Mouse (Mus musculus) monocyte, adult 2 months (primary cell): ENCODE measurements around the gene Gm37240.

Experiments used
- DNase-seq, 2 experiments: peaks; one replicate each; pipeline ENCODE4 v3.0.0; 2022; ENCODE audit warnings: low spot score in 2 of 2, low read depth in 1 of 2

Gm37240 gene

GRCm38 (mm10) chr3:84980158-84980557 lies 907.2 kb downstream of the Gm37240 start:
- no peak for DNase-seq

DNA sequence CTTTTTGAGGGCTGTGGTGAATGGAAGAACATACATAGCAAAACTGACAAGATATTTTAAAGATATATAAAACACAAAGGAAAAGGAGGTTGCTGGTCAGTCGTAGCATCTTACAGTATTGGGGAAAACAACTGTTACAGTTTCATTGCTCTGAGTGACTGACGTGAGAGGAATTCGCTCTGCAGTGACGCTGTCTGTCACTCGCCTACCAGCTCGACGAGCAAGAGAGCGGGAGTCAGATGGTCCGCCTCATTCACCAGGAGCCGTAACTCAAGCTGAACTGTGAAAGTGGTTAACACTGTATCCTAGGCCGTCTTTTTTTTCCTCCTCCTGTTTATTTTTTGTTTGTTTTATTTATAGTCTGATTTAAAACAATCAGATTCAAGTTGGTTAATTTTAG lies 908.6 kb downstream of the Gm37240 start:
- no peak for DNase-seq

GRCm38 (mm10) chr3:84974193-84974592 lies 913.1 kb downstream of the Gm37240 start:
- DNase-seq = no peak

- DNase-seq = no peak
These were observed 914.4 kb downstream of the Gm37240 start for GRCm38 (mm10) chr3:84972881-84973280.

- no peak for DNase-seq
These were observed 915.8 kb downstream of the Gm37240 start for GRCm38 (mm10) chr3:84971561-84971960.

- no peak for DNase-seq
These were observed 920.0 kb downstream of the Gm37240 start for GRCm38 (mm10) chr3:84967364-84967763.

DNA sequence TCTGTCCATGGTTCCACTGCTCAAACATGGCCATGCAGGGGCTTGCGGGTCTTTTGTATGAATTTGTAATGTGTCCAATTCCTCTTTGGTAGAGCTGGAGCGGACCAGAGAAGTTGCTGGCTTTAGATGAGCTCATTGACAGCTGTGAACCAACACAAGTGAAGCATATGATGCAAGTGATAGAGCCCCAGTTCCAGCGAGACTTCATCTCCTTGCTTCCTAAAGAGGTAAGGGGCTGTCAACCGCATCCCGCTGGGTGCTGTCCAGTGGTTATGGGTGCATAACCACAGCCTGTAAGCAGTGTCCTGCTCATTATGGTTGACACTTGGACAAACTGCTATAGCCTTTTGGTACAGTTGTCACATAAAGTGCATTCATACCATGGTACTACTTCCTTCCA lies 922.2 kb downstream of the Gm37240 start:
- no peak for DNase-seq

DNA sequence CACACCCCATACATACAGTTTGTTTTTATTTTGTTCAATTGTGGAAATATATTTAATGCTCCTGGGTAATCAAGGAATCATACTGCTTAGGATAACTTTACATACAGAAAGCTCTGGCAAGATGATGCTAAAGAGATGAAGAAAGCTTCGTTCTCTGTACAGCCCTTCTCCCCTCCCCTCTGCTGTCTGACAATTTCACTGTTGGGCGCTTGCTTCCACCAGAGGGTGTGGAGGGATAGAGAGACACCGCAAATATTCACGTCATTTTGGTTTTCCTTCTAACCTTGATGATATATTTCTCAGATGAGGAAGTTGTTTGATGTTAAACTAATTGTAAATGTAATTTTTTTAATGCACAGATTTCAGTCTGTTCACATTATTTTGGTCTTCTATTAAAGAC lies 931.5 kb downstream of the Gm37240 start:
- DNase-seq = no peak

- DNase-seq = no peak
These were observed 932.1 kb downstream of the Gm37240 start for GRCm38 (mm10) chr3:84955011-84955775.

GRCm38 (mm10) chr3:84952585-84953187 lies 934.6 kb downstream of the Gm37240 start:
- DNase-seq = no peak

DNA sequence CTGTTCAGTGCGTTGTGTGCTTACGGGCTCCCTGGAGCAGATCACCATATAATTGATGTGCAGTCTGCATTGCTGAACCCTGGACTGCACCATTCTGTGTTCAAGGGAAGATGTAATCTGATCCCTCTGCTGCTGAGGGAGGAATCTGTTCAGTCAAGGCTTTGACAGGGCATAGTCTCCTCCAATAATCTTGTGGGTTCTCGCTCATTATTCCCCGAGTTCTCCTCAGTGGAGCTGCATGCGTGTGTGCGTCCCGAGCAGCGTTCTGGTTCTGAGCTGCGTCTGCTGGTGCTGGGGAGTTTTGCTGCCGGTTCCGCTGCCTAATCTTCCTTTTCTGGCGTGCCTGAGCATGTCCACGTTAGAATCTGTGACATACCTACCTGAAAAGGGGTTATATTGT lies 935.2 kb downstream of the Gm37240 start:
- no peak for DNase-seq

GRCm38 (mm10) chr3:84951698-84952097 lies 935.6 kb downstream of the Gm37240 start:
- no peak for DNase-seq

- DNase-seq = no peak
These were observed 937.9 kb downstream of the Gm37240 start for GRCm38 (mm10) chr3:84949387-84949786.

DNA sequence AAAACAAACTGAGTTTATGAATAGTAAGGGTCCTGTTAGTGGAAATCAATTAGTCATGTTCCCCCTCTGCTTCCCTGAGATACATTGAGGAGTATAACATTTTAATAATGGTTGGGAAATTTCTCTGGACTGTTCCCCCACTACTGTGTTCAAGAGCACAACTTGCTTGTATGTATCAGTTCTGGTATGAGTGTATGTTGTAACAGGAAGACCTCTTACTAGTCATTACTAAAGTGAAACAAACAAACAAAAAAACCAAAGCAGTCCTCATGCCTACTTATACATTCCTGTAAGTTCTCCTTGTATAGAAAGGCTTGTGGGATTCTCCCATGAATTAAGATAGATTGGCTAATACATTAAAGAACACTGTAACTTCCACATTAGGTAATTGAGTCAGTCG lies 940.9 kb downstream of the Gm37240 start:
- no peak for DNase-seq

DNA sequence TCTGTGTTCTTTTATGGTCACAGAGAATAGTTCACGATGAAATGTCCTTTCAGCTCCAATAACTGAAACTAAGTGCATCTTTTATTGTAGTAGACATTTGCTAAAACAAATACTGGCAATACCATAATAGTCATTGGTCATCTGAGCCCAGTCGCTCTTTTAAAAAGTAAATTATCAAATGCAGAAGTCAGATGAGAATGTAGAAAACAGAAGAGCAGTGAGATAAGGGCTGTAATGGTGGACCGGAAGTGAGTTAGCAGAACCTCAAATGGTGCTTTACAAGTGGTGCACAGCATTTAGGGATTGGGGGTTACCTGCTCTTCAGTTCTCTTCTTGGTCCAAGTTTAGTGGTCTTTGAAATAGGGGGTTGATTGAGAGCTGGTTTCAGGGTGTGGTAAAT lies 942.4 kb downstream of the Gm37240 start:
- DNase-seq = no peak

GRCm38 (mm10) chr3:84937360-84938355 lies 949.7 kb downstream of the Gm37240 start:
- DNase-seq = no peak

GRCm38 (mm10) chr3:84936956-84937355 lies 950.4 kb downstream of the Gm37240 start:
- DNase-seq = no peak

DNA sequence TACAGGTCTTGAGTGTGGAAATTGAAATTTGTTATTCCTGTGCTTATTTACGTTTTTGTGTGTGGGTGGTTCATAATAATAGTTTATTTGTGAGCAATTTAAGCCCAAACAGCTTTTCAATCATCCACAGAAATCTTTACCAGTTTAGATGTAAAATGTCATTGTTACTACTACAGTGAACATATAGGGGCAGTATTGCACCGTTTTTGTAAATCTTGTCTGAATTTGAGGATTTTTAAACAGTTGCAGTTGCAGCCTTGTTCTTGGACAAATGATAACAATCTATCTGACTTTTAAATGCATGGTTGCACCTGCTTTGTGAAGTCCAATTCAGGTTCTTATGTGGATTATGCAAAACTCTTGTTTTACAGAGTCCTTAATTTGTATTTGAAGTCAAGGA lies 951.1 kb downstream of the Gm37240 start:
- no peak for DNase-seq

- no peak for DNase-seq
These were observed 951.6 kb downstream of the Gm37240 start for GRCm38 (mm10) chr3:84935729-84936128.

GRCm38 (mm10) chr3:84930683-84931082 lies 956.6 kb downstream of the Gm37240 start:
- no peak for DNase-seq

- no peak for DNase-seq
These were observed 958.1 kb downstream of the Gm37240 start for GRCm38 (mm10) chr3:84929171-84929570.

DNA sequence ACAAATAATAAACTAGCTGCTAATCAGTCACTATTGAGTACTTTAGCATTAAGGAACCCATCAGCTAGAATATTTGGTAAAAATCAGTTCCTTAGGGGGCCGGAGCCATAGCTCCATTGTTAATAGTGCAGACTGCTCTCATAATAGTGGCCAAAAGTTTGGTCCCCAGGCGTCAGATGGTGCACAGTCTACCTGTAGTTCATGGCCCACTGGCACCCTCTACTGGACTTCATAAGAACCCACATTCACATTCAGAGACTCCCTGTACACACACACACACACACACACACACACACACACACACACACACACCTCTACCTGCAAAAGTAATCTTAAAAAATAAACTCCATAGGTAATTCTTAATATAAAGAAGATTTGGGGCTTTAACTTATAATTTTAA lies 959.4 kb downstream of the Gm37240 start:
- DNase-seq = no peak
